Mouse (Mus musculus): ENCODE results near the gene Zfp956. TPM values are rescaled to one million over a fixed set of nuclear protein-coding genes. Genes with fewer than 3 reads are reported as not detected.

Gene Zfp956
- polyA plus RNA-seq, 1 experiment from 2014 or later: 24.6 TPM

Other genes starting within 250 kb of the Zfp956 start
- 150 and 166 TPM in 2 replicates for gene Pdia4, start 140.0 kb upstream of the Zfp956 start, polyA plus RNA-seq (2015; fragmentation: Nextera tagmentation; extraction: Ambion mirVana)
- gene Zfp786, start 122.5 kb upstream of the Zfp956 start, polyA plus RNA-seq (2015; fragmentation: Nextera tagmentation; extraction: Ambion mirVana): 17.0 and 21.9 TPM in 2 replicates
- gene Zfp398, start 117.7 kb upstream of the Zfp956 start, polyA plus RNA-seq (2015; fragmentation: Nextera tagmentation; extraction: Ambion mirVana): 17.5 and 18.7 TPM in 2 replicates
- 25.6 and 26.3 TPM in 2 replicates for gene Zfp282, start 76.2 kb upstream of the Zfp956 start, polyA plus RNA-seq (2015; fragmentation: Nextera tagmentation; extraction: Ambion mirVana)
- gene Zfp212, start 32.9 kb upstream of the Zfp956 start, polyA plus RNA-seq (2015; fragmentation: Nextera tagmentation; extraction: Ambion mirVana): 21.0 and 22.1 TPM in 2 replicates
- 10.1 and 10.3 TPM in 2 replicates for gene Zfp777, start 95.5 kb downstream of the Zfp956 start, polyA plus RNA-seq (2015; fragmentation: Nextera tagmentation; extraction: Ambion mirVana)
- gene Zfp746, start 133.2 kb downstream of the Zfp956 start, polyA plus RNA-seq (2015; fragmentation: Nextera tagmentation; extraction: Ambion mirVana): 20.0 and 21.7 TPM in 2 replicates

Data from forebrain, embryonic 16.5 days (tissue).